Mouse (Mus musculus) MEL (cell line): Measurements from ENCODE around the gene Tor4a. TPM values are rescaled to one million over a fixed set of nuclear protein-coding genes. Genes with fewer than 3 reads are reported as not detected.

Experiments
- DNase-seq: peaks from one replicate; pipeline ENCODE4 v3.0.0; 2011; ENCODE audit warnings: low read depth, low spot score
- H3K27ac ChIP-seq: 2 replicates; pipeline ENCODE4 v1.5.1; 2012; ENCODE audit warnings: low read depth, mild to moderate bottlenecking, control low read depth, low read length, moderate library complexity; ENCODE audit not compliant: control insufficient read depth
- H3K27me3 ChIP-seq, 2 experiments: fragments of 150-350 bp in 1 of 2; sonication (generic) in 1 of 2; 2 replicates each; pipeline ENCODE4 v1.6.1; 2012; ENCODE audit warnings: low read length in 2 of 2, mild to moderate bottlenecking in 2 of 2, improper control_type of control experiment in 1 of 2, moderate library complexity in 1 of 2; ENCODE audit not compliant: insufficient read depth in 2 of 2, control insufficient read depth in 1 of 2
- H3K36me3 ChIP-seq, 2 experiments: 2 replicates each; pipeline ENCODE4 v1.6.1; 2012 to 2014; ENCODE audit warnings: low read length in 2 of 2, improper control_type of control experiment in 1 of 2, inconsistent platforms in 1 of 2, mild to moderate bottlenecking in 1 of 2; ENCODE audit not compliant: insufficient read depth in 2 of 2, control insufficient read depth in 1 of 2
- H3K4me1 ChIP-seq, 2 experiments: fragments of 150-350 bp in 1 of 2; sonication (generic) in 1 of 2; 2 replicates each; pipeline ENCODE4 v1.6.1; 2012; ENCODE audit warnings: low read length in 2 of 2, improper control_type of control experiment in 1 of 2, mild to moderate bottlenecking in 1 of 2; ENCODE audit not compliant: insufficient read depth in 2 of 2, control insufficient read depth in 1 of 2
- H3K4me3 ChIP-seq, 2 experiments: fragments of 150-350 bp in 1 of 2; sonication (generic) in 1 of 2; 2 replicates each; pipeline ENCODE4 v1.5.1; 2012; ENCODE audit warnings: low read depth in 2 of 2, low read length in 2 of 2, mild to moderate bottlenecking in 2 of 2, moderate library complexity in 2 of 2, control low read depth in 1 of 2, improper control_type of control experiment in 1 of 2; ENCODE audit not compliant: control insufficient read depth in 1 of 2, insufficient read depth in 1 of 2
- H3K79me2 ChIP-seq: 2 replicates; pipeline ENCODE4 v1.6.1; 2012; ENCODE audit warnings: mild to moderate bottlenecking, low read length, moderate library complexity; ENCODE audit not compliant: control insufficient read depth, poor library complexity, insufficient read depth
- H3K9ac ChIP-seq: 2 replicates; pipeline ENCODE4 v1.6.1; 2012; ENCODE audit warnings: low read depth, mild to moderate bottlenecking, control low read depth, low read length, moderate library complexity; ENCODE audit not compliant: control insufficient read depth, poor library complexity, severe bottlenecking
- H3K9me3 ChIP-seq: fragments of 150-350 bp; sonication (generic); replicated peaks from 2 replicates; pipeline ENCODE4 v1.6.1; 2012; ENCODE audit warnings: mild to moderate bottlenecking, low read length, improper control_type of control experiment, moderate library complexity; ENCODE audit not compliant: insufficient read depth
- BHLHE40 ChIP-seq: IDR thresholded peaks from 2 replicates; pipeline ENCODE4 v1.6.1; 2012; ENCODE audit warnings: low read depth, mild to moderate bottlenecking, inconsistent platforms, low read length, improper control_type of control experiment, borderline replicate concordance
- CHD1 ChIP-seq: IDR thresholded peaks from 2 replicates; pipeline ENCODE4 v1.6.1; 2012; ENCODE audit warnings: low read depth, mild to moderate bottlenecking, inconsistent platforms, low read length, improper control_type of control experiment
- ETS1 ChIP-seq: IDR thresholded peaks from 2 replicates; pipeline ENCODE4 v1.6.1; 2012; ENCODE audit warnings: low read depth, mild to moderate bottlenecking, inconsistent platforms, low read length, improper control_type of control experiment, moderate library complexity
- MAFK ChIP-seq: IDR thresholded peaks from 2 replicates; pipeline ENCODE4 v1.6.1; 2011; ENCODE audit warnings: low read depth, mild to moderate bottlenecking, low read length, improper control_type of control experiment, borderline replicate concordance
- MXI1 ChIP-seq: IDR thresholded peaks from 2 replicates; pipeline ENCODE4 v1.6.1; 2011; ENCODE audit warnings: mild to moderate bottlenecking, low read depth, low read length, improper control_type of control experiment
- MYC ChIP-seq: IDR thresholded peaks from 2 replicates; pipeline ENCODE4 v1.6.1; 2011; ENCODE audit warnings: low read depth, mild to moderate bottlenecking, low read length, improper control_type of control experiment, moderate library complexity
- POLR2A ChIP-seq, 2 experiments: IDR thresholded peaks; 2 replicates each; pipeline ENCODE4 v1.6.1; 2011 to 2012; ENCODE audit warnings: low read length in 2 of 2, mild to moderate bottlenecking in 2 of 2, control low read depth in 1 of 2, improper control_type of control experiment in 1 of 2, low read depth in 1 of 2, moderate library complexity in 1 of 2; ENCODE audit not compliant: control insufficient read depth in 1 of 2, insufficient read depth in 1 of 2, poor library complexity in 1 of 2
- POLR2AphosphoS2 ChIP-seq: IDR thresholded peaks from 2 replicates; pipeline ENCODE4 v1.6.1; 2011; ENCODE audit warnings: low read length, improper control_type of control experiment
- RCOR1 ChIP-seq: IDR thresholded peaks from 2 replicates; pipeline ENCODE4 v1.6.1; 2012; ENCODE audit warnings: low read depth, mild to moderate bottlenecking, inconsistent platforms, low read length, improper control_type of control experiment
- SIN3A ChIP-seq: IDR thresholded peaks from 2 replicates; pipeline ENCODE4 v1.6.1; 2012; ENCODE audit warnings: low read length, improper control_type of control experiment, inconsistent platforms
- TCF12 ChIP-seq: IDR thresholded peaks from 2 replicates; pipeline ENCODE4 v1.6.1; 2014; ENCODE audit warnings: low read depth, mild to moderate bottlenecking, inconsistent platforms, low read length, improper control_type of control experiment, moderate library complexity
- USF1 ChIP-seq: IDR thresholded peaks from 2 replicates; pipeline ENCODE4 v1.6.1; 2014; ENCODE audit warnings: low read depth, mild to moderate bottlenecking, inconsistent platforms, low read length, improper control_type of control experiment, moderate library complexity
- USF2 ChIP-seq, 2 experiments: IDR thresholded peaks; 2 replicates each; pipeline ENCODE4 v1.6.1; 2011 to 2012; ENCODE audit warnings: improper control_type of control experiment in 2 of 2, low read length in 2 of 2, borderline replicate concordance in 1 of 2, inconsistent platforms in 1 of 2, low read depth in 1 of 2, mild to moderate bottlenecking in 1 of 2; ENCODE audit not compliant: insufficient read depth in 1 of 2
- ZMIZ1 ChIP-seq: IDR thresholded peaks from 2 replicates; pipeline ENCODE4 v1.6.1; 2012; ENCODE audit warnings: low read depth, mild to moderate bottlenecking, inconsistent platforms, low read length, improper control_type of control experiment, moderate library complexity
- polyA plus RNA-seq, 2 experiments: library from polyadenylated mRNA; stranded (reverse) in 1 of 2; unstranded in 1 of 2; fragments of >175 nt in 1 of 2; fragments of >200 nt in 1 of 2; gene quantifications; 2 replicates each; pipeline versions ENCODE4 v1.2.1 to v1.2.4; 2012; ENCODE audit warnings: low replicate concordance in 2 of 2, low read depth in 1 of 2; ENCODE audit not compliant: insufficient read length in 2 of 2, insufficient read depth in 1 of 2, missing spikeins in 1 of 2
- total RNA-seq: library from RNA; depleted of rRNA; stranded (reverse); fragments of 300-350 nt; gene quantifications from 2 replicates; pipeline ENCODE4 v1.2.3, GENCODE M21; 2012

Gene Tor4a
- total and polyA plus RNA-seq, 3 experiments: 9.1 to 13.7 TPM; not detected in 1

DNA sequence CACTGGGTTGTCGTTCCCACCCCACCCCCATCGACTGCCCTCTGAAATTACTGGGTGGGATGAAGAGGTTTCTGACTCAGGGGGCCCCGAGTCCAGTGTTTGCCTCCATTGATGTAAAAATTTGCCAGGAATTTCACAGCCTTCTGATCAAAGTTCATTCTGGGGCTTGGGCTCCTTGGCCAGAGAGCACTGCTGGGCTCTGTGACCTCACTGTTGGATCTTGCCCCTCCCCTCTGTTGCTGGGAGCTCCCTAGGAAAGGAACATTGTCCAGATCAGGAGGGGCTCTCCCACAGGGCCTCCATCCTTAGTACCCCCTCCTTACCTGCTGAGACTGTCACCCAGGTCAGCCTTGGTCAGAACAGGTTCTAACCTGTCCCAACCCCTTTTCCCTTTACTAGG, 17.8 kb upstream of the Tor4a start, which contains the start of gene Stpg3:
Gene Stpg3 (minus strand): TSS at position 194 of the 400 bp plus-strand sequence.
- Histone ChIP-seq H3K36me3 (peaks cover 0 to 11% of the 10 kb centered on the region in 2 experiments; a peak in 2 of 4 replicates), H3K27ac (no peak within 1 kb of the TSS), H3K4me1 (peaks cover 6 to 15% of the 10 kb centered on the region in 2 experiments), H3K4me3 (no peak within 1 kb of the TSS), H3K27me3 (no peaks in the 10 kb centered on the region), H3K9me3 (no peaks in the 10 kb centered on the region), H3K9ac (no peak within 1 kb of the TSS), H3K79me2 (peaks cover 17% of the 10 kb centered on the region)
- DNase-seq: no peak
- TF ChIP-seq USF1 (no peak), RCOR1 (no peak), ETS1 (no peak), BHLHE40 (no peak), MAFK (no peak), MYC (no peak), POLR2A (IDR thresholded peaks at IDR 0.05; ENCODE audit: control insufficient read depth in 1 of 2, insufficient read depth in 1 of 2, low read depth in 1 of 2, low read length in 2 of 2, poor library complexity in 1 of 2) (no peak), SIN3A (no peak), CHD1 (no peak), TCF12 (no peak)

DNA sequence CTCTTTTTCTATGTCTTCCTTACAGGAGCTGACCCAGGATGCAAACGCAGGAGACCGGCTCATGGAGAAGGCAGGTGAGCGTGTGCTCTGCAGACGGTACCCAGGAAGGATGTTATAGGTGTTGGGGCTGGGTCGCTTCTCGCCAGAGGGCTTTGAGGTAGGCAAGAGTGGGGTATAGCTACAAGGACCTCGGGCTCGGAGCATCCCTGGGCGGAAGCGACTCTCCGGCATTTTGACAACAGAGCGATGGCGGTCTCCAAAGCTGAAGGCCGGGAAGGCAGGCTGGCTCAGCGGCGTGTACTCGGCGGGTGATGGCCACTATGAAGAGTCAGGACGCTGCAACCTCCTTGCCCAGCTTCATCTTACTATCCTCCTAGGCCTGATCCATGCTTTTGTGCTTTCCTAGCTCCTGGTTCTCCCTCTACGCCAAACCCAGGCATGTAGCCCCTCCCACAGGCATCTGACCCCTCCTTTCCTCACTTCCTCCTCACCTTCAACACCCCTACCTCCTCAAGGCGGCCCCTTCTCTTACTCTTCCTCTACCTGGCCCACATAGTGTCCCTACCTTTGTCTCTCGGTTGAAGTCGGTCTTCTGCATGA, 16.7 kb upstream of the Tor4a start:
- H3K27ac ChIP-seq: no peak overlapping the region
- no peak overlapping the region for H3K4me3 ChIP-seq
- no peak for TF ChIP-seq RCOR1
- no peak for TF ChIP-seq MAFK
- TF ChIP-seq POLR2AphosphoS2: no peak
- no peak for TF ChIP-seq USF2 (IDR thresholded peaks at IDR 0.05; ENCODE audit: borderline replicate concordance in 1 of 2, insufficient read depth in 1 of 2, low read depth in 1 of 2, low read length in 2 of 2)
- TF ChIP-seq ZMIZ1: no peak
- no peak for TF ChIP-seq CHD1
- TF ChIP-seq MXI1: no peak
- no peak for TF ChIP-seq ETS1
- TF ChIP-seq, all 39 proteins: peak for 0
- Histone ChIP-seq H3K27me3 (no peaks in the 10 kb centered on the region), H3K4me1 (peaks cover 6 to 17% of the 10 kb centered on the region in 2 experiments), H3K36me3 (peaks cover 0 to 14% of the 10 kb centered on the region in 2 experiments; a peak in 3 of 4 replicates), H3K9ac (no peak overlapping the region), H3K79me2 (peaks cover 19% of the 10 kb centered on the region), H3K9me3 (no peaks in the 10 kb centered on the region)
- DNase-seq: no peak
